Mouse (Mus musculus) embryonic facial prominence, embryonic 11.5 days (tissue): ENCODE measurements around the gene Pou2f1. TPM values are rescaled to one million over a fixed set of nuclear protein-coding genes. Genes with fewer than 3 reads are reported as not detected.
"Not testable (repeated sequence)": the region's sequence is repeated elsewhere in the genome, so short reads cannot be mapped to it uniquely, and the experiment has no call there.

Experiments
- ATAC-seq: fragments of 200-750 bp; cut with Nextera tagmentation; replicated peaks from 2 replicates; pipeline ENCODE4 v1.8.0; 2017; ENCODE audit warnings: low read depth; ENCODE audit not compliant: insufficient number of reproducible peaks, low FRiP score, low TSS enrichment
- DNase-seq: peaks from one replicate; pipeline ENCODE4 v3.0.0-alpha.2; 2015; ENCODE audit warnings: low spot score
- H3K27ac ChIP-seq: fragments of 300-500 bp; sonication (generic); replicated peaks from 2 replicates; pipeline ENCODE4 v1.5.1; 2014; ENCODE audit warnings: mild to moderate bottlenecking, low read depth, low read length, control low read depth
- H3K27me3 ChIP-seq: fragments of 300-500 bp; sonication (generic); 2 replicates; pipeline ENCODE4 v1.6.1; 2014; ENCODE audit warnings: mild to moderate bottlenecking, low read length, moderate library complexity, mixed read lengths; ENCODE audit not compliant: control insufficient read depth, insufficient read depth
- H3K36me3 ChIP-seq: fragments of 300-500 bp; sonication (generic); replicated peaks from 2 replicates; pipeline ENCODE4 v1.6.1; 2014; ENCODE audit warnings: low read depth, mild to moderate bottlenecking, low read length, moderate library complexity, mixed read lengths; ENCODE audit not compliant: control insufficient read depth, insufficient read depth
- H3K4me1 ChIP-seq: fragments of 300-500 bp; sonication (generic); 2 replicates; pipeline ENCODE4 v1.6.1; 2014; ENCODE audit warnings: low read length, mixed read lengths; ENCODE audit not compliant: control insufficient read depth, insufficient read depth
- H3K4me2 ChIP-seq: fragments of 300-500 bp; sonication (generic); 2 replicates; pipeline ENCODE4 v1.6.1; 2014; ENCODE audit warnings: low read depth, mild to moderate bottlenecking, control low read depth, low read length, moderate library complexity
- H3K4me3 ChIP-seq: fragments of 300-500 bp; sonication (generic); 2 replicates; pipeline ENCODE4 v1.5.1; 2014; ENCODE audit warnings: low read depth, low read length, control low read depth
- H3K9ac ChIP-seq: fragments of 300-500 bp; sonication (generic); replicated peaks from 2 replicates; pipeline ENCODE4 v1.6.1; 2014; ENCODE audit warnings: mild to moderate bottlenecking, control low read depth, low read length
- H3K9me3 ChIP-seq: fragments of 300-500 bp; sonication (generic); replicated peaks from 2 replicates; pipeline ENCODE4 v1.6.1; 2016; ENCODE audit warnings: mild to moderate bottlenecking, low read length, inconsistent platforms, mixed read lengths; ENCODE audit not compliant: control insufficient read depth
- WGBS: fragments of 180-500 bp; shearing (Covaris S2); extraction: QIAGEN DNeasy Blood & Tissue Kit; methylation state at CpG from one replicate; pipeline ENCODE4 v1.1.7; 2014; 5-methylcytosine and 5-hydroxymethylcytosine counted together
- polyA plus RNA-seq: library from polyadenylated mRNA; unstranded; fragments of >200 nt; fragmentation: Nextera tagmentation; extraction: Ambion mirVana; gene quantifications from 2 replicates; pipeline ENCODE4 v1.2.1, GENCODE M21; 2014

Pou2f1 gene
- polyA plus RNA-seq, 1 experiment from 2014 or later, result 22.8 TPM

GRCm38 (mm10) chr1:166001121-166001903 lies 1.2 kb downstream of the Pou2f1 start:
- no peaks in the 10 kb centered on the region for H3K4me1 ChIP-seq
- H3K27me3 ChIP-seq, result no peaks in the 10 kb centered on the region
- H3K4me2 ChIP-seq, result peak overlapping the region; percentile 83
- no peaks in the 10 kb centered on the region for H3K36me3 ChIP-seq
- peak overlapping the region; percentile 99 for H3K4me3 ChIP-seq
- peak overlapping the region; percentile 94 for H3K27ac ChIP-seq
- peak overlapping the region; percentile 98 for H3K9ac ChIP-seq
- peak; percentile 42 for ATAC-seq
- no peaks in the 10 kb centered on the region for H3K9me3 ChIP-seq
- WGBS, result under 1% methylated on average over 41 of the region's 48 CpGs
- peak; percentile 51 for DNase-seq

GRCm38 (mm10) chr1:166000601-166001120 lies 1.8 kb downstream of the Pou2f1 start:
- H3K9ac ChIP-seq, result no peak overlapping the region; the same call in 1 of the 2 replicates
- H3K9me3 ChIP-seq, result no peaks in the 10 kb centered on the region
- ATAC-seq (no peak), DNase-seq (no peak)
- no peaks in the 10 kb centered on the region for H3K4me1 ChIP-seq
- no peak overlapping the region for H3K27ac ChIP-seq
- 10% methylated on average over 7 of the region's 7 CpGs for WGBS
- no peaks in the 10 kb centered on the region for H3K27me3 ChIP-seq
- H3K36me3 ChIP-seq, result no peaks in the 10 kb centered on the region
- peak overlapping the region; percentile 99 for H3K4me3 ChIP-seq
- H3K4me2 ChIP-seq, result peak overlapping the region; percentile 83

GRCm38 (mm10) chr1:165999709-166000108 lies 2.8 kb downstream of the Pou2f1 start:
- 86% methylated on average over 1 of the region's 1 CpGs for WGBS
- no peak overlapping the region for H3K9ac ChIP-seq
- no peak overlapping the region for H3K27ac ChIP-seq
- DNase-seq, result no peak
- no peaks in the 10 kb centered on the region for H3K36me3 ChIP-seq
- no peak for ATAC-seq
- no peak overlapping the region for H3K4me3 ChIP-seq
- no peaks in the 10 kb centered on the region for H3K4me1 ChIP-seq
- no peak overlapping the region for H3K4me2 ChIP-seq
- H3K27me3 ChIP-seq, result no peaks in the 10 kb centered on the region
- no peaks in the 10 kb centered on the region for H3K9me3 ChIP-seq

- ATAC-seq (no peak), DNase-seq (no peak)
- H3K27me3 ChIP-seq, result no peaks in the 10 kb centered on the region
- WGBS, result 91% methylated on average over 7 of the region's 7 CpGs
- no peak overlapping the region for H3K4me3 ChIP-seq
- no peak overlapping the region for H3K4me2 ChIP-seq
- H3K36me3 ChIP-seq, result no peaks in the 10 kb centered on the region
- no peak overlapping the region for H3K9ac ChIP-seq
- no peaks in the 10 kb centered on the region for H3K9me3 ChIP-seq
- H3K4me1 ChIP-seq, result no peaks in the 10 kb centered on the region
- H3K27ac ChIP-seq, result no peak overlapping the region
These were observed 6.8 kb downstream of the Pou2f1 start for GRCm38 (mm10) chr1:165995661-165996055.

- H3K4me3 ChIP-seq, H3K27ac ChIP-seq, H3K27me3 ChIP-seq, H3K9me3 ChIP-seq, H3K4me2 ChIP-seq, DNase-seq, ATAC-seq, H3K4me1 ChIP-seq, H3K36me3 ChIP-seq, H3K9ac ChIP-seq: not testable (repeated sequence)
- 90% methylated on average over 6 of the region's 7 CpGs for WGBS
These were observed 7.3 kb downstream of the Pou2f1 start for GRCm38 (mm10) chr1:165995011-165995660.

GRCm38 (mm10) chr1:165994279-165994678 lies 8.2 kb downstream of the Pou2f1 start:
- no peak overlapping the region for H3K9ac ChIP-seq
- H3K27me3 ChIP-seq, result no peaks in the 10 kb centered on the region
- H3K4me2 ChIP-seq, result no peak overlapping the region
- no peaks in the 10 kb centered on the region for H3K9me3 ChIP-seq
- no peak overlapping the region for H3K27ac ChIP-seq
- WGBS, result 77% methylated on average over 1 of the region's 1 CpGs
- no peak overlapping the region for H3K4me3 ChIP-seq
- DNase-seq (no peak), ATAC-seq (no peak)
- no peaks in the 10 kb centered on the region for H3K4me1 ChIP-seq
- no peaks in the 10 kb centered on the region for H3K36me3 ChIP-seq

GRCm38 (mm10) chr1:165993270-165994156 lies 9.0 kb downstream of the Pou2f1 start:
- Histone ChIP-seq H3K4me2 (no peak overlapping the region), H3K4me3 (no peak overlapping the region), H3K9me3 (no peaks in the 10 kb centered on the region), H3K27ac (no peak overlapping the region), H3K27me3 (no peaks in the 10 kb centered on the region), H3K9ac (no peak overlapping the region), H3K4me1 (no peaks in the 10 kb centered on the region), H3K36me3 (no peaks in the 10 kb centered on the region)
- no peak for ATAC-seq
- no peak for DNase-seq
- 80% methylated on average over 6 of the region's 6 CpGs for WGBS
